Mouse (Mus musculus) CH12.LX (cell line): ENCODE measurements around the gene Htra3.

Source experiments
- CHD2 ChIP-seq: IDR thresholded peaks from 2 replicates; pipeline ENCODE4 v1.6.1; 2011; ENCODE audit warnings: low read length, improper control_type of control experiment
- CTCF ChIP-seq, 2 experiments: IDR thresholded peaks in 1 of 2; conservative IDR thresholded peaks in 1 of 2; 2 replicates each; pipeline ENCODE4 v1.5.1; 2011 to 2012; ENCODE audit warnings: low read depth in 2 of 2, low read length in 2 of 2, improper control_type of control experiment in 1 of 2, inconsistent platforms in 1 of 2, mild to moderate bottlenecking in 1 of 2, moderate library complexity in 1 of 2
- EP300 ChIP-seq: IDR thresholded peaks from 2 replicates; pipeline ENCODE4 v1.6.1; 2011; ENCODE audit warnings: low read length, improper control_type of control experiment
- JUN ChIP-seq: IDR thresholded peaks from 2 replicates; pipeline ENCODE4 v1.6.1; 2011; ENCODE audit warnings: low read depth, mild to moderate bottlenecking, low read length, improper control_type of control experiment, moderate library complexity; ENCODE audit not compliant: insufficient read depth
- KAT2A ChIP-seq: IDR thresholded peaks from 2 replicates; pipeline ENCODE4 v1.6.1; 2012; ENCODE audit warnings: low read length, improper control_type of control experiment, inconsistent platforms; ENCODE audit not compliant: insufficient replicate concordance
- MXI1 ChIP-seq: IDR thresholded peaks from 2 replicates; pipeline ENCODE4 v1.6.1; 2011; ENCODE audit warnings: mild to moderate bottlenecking, low read depth, low read length, improper control_type of control experiment
- POLR2A ChIP-seq: IDR thresholded peaks from 2 replicates; pipeline ENCODE4 v1.6.1; 2011; ENCODE audit warnings: low read depth, mild to moderate bottlenecking, improper control_type of control experiment, low read length
- SMC3 ChIP-seq: IDR thresholded peaks from 2 replicates; pipeline ENCODE4 v1.6.1; 2011; ENCODE audit warnings: low read depth, low read length, improper control_type of control experiment
- USF1 ChIP-seq: IDR thresholded peaks from 2 replicates; pipeline ENCODE4 v1.6.1; 2014; ENCODE audit warnings: low read depth, mild to moderate bottlenecking, inconsistent platforms, low read length, improper control_type of control experiment
- ZNF384 ChIP-seq: IDR thresholded peaks from 2 replicates; pipeline ENCODE4 v1.6.1; 2012; ENCODE audit warnings: low read depth, low read length, improper control_type of control experiment, inconsistent platforms

DNA sequence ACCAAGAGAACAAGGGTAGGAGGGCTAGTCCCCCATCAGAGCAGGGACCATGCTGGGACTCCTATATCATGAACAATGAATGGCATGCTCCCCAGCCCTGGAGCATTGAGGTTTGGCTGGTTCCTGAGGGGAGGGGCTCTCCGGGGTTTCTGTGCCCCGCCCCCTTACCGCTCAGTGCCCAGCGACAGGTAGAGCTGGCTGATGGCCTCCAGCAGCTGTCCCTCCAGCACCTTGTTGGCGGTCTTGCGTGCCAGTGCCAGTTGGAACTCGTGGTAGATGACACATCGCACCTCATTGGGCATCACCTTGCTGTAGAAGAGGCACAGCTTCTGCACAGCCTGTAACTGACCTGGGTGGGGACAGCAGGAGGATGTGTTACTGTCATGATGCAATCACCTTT lies 23.6 kb upstream of the Htra3 start:
- TF ChIP-seq USF1 (no peak), CHD2 (no peak), SMC3 (no peak), JUN (no peak), CTCF (conservative IDR thresholded peaks at IDR 0.05 in 1 of 2, IDR thresholded peaks at IDR 0.05 in 1 of 2; ENCODE audit: low read depth in 2 of 2, low read length in 2 of 2) (no peak), ZNF384 (no peak), KAT2A (no peak), POLR2A (no peak), EP300 (no peak), MXI1 (no peak)
